Mouse (Mus musculus) ovary, postnatal 14 days (tissue): Measurements from ENCODE around the gene Cav3.
A peak's percentile ranks its signal among the peaks of the same experiment; 100 is the strongest.

Experiments
- DNase-seq: peaks from one replicate; pipeline ENCODE4 v3.0.0; 2022; ENCODE audit warnings: low spot score

Gene Cav3

DNA sequence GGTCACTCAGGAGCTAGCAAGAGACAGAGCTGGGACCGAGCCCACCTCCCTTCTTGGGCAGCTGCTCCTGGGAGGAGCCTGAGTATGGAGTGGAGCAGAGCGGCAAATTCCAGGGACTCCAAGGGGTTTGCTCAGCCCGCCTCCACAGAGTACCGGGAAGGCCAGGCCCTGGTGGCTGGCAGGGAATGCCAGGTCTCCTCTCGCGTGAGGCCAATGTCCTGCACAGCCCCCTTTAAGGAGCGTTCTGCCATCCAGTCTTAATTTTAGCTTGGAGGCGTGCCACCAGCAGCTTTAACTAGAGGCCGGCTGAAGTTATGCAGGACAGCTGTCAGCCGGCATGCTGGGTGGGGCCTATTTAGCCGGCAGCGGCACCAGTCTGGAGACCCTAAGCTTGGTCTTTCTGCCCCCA is at the start of gene Cav3:
Cav3 (plus strand) TSS at position 165 of the 409 bp plus-strand sequence.
- DNase-seq: no peak

DNA sequence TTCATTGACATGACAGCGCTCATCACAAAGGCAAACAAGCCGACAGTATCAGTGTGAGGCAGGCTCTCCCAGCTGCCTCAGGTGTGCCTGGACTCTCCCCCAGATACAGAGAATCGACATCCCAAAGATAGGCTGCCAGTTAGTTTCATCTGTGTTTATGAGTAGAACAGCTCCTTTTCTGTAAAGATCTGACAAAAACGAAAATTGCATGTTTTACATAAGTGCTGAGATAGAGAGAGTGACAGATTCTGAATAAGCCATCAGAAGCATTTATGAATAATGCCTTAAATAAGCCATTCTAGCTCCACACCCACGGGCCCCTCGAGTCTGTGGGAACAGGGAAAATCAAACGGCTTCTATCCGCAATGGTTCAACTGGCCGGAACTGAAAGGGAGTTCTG is 40.0 kb upstream of the Cav3 start:
- DNase-seq: no peak

DNA sequence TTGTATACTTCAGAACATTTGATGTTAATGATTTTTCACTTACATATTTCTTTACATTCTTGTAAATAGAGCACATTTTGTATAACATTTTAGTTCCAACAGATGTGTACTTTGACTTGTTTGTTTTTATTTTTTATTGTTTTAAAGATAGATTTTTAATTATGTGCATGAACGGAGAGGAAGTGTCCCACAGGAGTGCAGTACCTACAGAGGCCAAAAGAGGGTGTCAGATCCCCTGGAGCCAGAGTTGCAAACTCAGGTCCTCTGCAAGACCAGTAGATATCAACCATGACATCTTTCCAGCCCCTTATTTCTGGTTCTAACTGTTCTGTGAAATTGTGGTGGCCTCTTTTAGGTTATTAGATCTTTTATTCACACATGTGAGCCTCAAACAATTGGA is 38.4 kb upstream of the Cav3 start:
- DNase-seq: no peak

DNA sequence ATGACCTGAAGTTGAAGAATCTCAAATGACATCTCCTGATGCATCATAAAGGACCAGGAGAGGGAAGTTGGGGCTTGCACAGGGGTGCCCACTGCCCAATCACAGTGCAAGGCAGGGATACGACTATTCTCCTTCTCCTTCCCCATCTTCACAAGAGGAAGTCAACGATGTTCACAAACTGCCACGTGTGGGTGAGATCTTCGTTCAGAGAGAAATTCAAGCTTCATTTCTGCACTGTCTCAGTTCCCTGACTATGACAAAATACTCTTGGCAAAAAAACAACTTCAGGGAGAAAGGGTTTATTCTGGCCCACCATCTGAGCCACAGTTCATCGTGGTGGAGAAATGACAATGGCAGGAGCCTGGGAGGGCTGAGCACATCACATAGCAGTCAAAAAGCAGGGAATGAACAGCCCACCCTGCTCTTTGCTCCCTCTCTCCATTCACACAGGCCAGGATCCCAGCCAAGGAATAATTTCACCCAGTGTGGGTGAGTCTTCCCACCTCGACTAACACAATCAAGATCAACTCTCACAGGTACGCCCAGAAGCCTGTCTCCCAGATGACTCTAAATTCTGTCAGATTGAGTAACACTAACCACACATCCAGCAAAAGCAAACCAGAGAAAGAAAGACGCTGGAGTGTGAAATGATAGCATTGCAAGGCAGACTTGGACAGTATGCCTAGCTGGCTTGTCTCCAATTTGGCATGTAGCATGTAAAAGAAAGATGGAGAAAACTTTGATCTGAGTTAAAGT is 35.4 kb upstream of the Cav3 start:
- DNase-seq: peak; percentile 9

DNA sequence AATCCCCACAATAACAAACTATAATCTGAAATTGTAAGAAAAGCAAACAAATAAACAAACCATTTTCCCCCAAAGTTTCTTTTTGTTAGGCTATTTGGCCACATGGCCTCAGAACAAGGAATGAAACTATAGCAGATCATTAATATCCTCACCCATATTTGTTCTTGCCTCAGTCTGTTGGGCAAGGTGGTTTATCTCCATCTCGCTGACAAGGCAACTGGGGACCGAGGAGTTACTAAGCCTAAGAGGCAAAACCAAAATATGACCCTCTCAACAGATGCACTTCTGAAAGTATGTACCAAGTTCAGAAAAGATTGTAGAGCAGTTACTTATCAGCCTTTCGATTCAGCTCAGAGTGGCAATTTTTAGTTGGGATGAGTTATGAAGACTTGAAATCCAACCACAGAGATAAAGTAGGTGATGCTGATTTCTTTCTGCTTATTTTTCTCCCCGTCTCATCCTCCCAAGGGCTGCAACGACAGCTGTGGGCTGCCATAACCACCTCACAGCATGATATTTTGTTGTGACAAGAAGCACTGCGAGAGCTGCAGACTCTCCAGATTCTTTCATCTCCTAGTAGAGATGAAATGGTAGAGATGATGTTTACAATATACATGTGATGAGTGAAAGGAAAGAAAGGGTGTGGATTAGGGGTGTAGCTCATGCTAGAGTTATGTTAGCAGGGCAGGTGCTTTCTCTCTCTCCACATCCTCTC is 33.1 kb upstream of the Cav3 start:
- DNase-seq: no peak

DNA sequence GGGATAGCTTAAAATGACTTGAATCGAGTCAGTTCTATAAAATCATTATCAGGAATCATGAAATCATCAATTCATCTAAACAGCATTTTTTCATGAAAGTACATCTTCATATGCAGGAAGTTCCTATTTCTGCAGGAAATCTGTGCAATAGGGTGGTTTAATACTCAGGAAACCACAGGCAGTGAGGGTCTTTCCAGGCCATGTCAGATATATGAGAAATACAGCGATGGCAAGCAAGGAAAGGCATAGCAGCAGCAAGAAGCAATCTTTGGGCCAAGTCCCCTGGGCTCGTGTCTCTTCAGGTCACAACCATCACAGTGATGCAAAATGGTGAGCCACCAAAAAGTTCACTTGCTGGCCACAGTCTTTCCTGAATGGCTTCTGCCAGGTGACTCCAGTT is 13.6 kb upstream of the Cav3 start:
- DNase-seq: no peak

DNA sequence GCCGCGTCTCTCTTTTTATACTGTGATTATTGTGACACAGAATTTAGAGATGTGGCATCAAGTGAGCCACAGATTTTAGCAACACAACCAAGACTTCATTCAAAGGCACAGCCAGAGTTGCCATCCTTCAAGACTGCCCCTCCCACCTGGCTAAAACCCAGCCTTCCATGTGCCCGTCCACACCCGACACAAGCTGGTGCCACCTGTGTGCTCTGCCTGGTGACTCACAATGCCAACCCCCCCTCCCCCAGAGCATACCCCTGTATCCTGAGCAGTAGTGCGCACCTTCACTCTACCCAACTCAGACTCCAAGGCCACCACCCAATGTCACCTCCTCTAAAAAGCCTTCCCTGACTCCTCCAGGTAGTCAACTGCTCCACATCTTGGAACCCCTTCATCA is 2.2 kb downstream of the Cav3 start:
- DNase-seq: no peak

DNA sequence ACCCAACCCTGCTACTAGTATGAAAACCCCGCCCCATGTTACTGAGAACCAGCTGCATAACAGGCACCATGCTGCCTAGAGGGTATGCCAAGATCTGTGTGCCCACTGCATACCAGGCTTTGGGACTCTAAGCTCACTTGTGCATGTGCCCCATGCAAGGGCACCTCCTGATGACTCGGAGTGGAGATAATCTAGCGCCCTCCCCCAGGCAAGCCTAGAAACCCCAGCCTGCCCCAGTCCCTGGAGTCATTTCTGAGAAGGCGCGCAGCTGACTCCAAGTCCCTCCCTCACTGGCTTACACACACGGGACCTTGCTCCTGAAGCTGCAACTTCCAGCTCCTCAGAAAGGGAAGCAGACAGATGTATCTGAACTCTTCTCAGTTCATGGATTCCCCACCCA is 4.0 kb downstream of the Cav3 start:
- DNase-seq: no peak

DNA sequence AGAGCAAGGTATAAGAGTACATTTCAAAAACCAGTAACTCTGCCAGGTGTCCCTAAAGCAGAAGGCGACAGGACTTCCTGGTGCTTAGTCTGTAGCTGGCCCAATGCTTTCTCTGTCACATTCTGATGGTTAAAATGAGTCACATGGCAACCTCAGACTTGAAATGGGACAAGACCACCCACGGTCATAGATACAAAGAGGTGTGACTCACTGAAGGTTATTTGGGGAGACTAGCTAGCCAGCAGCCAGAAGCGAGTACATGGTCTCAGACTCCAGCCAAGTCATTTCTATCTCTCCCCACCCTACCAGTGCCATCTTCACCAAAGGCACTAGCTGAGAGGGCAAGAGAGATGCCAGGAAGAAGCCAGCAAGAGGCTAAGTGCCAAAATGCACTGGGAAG is 6.1 kb downstream of the Cav3 start:
- no peak for DNase-seq

DNA sequence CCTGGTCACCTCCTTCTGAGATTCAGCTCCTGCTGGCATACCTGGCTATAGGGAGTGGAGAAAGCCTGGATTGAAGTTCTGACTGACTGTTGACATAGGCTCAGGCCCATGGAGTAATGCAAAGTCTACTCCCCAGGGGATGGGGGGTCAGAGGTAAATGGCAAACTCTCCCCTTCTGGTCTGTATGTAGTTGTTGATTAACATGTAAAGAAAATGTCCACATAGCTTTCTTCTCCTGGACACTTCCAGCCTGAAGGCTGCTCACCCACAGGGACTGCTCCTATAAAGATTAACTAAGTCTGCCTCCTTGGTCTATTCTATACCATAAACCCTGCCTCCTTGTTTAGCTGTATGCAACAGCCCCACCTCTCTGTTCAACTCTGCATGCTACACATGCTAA is 6.7 kb downstream of the Cav3 start:
- DNase-seq: no peak

DNA sequence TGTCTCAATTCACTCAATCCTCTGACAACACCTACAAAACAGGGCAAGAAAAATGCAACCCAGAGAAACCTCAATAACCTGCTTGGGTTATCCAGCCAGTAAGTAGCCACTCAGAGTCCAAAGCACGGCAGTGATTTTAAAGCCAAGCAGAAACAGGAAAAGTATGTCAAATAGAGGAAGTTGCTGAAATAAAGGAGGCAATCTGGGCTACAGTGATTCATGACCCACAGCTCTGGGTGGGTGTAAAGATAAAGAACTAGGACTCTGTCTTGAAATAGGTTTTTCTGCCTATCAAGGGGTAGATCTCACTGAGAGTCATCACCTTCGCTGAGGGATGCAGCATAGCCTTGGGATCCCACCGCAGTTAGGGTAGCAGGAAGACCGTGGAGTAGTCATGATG is 12.3 kb downstream of the Cav3 start:
- no peak for DNase-seq

DNA sequence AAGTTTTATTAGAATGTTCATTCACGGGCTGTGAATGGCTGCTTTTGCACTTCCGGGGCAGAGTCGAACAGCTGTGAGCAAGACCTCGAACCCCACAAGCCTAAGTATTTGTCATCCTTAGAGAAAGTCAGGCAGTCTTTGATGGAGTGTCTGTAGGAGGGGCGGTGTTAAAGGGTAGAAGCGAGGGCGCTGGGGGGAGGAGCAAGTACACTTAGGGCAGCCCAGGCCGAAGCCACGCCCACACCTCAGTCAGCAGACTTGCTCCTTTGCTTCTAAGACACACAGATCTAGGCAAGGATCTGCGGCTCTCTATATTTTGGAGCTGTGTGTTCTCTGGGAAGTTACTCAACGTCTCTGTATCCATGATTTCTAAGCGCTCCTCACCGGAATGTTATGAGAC is 20.6 kb downstream of the Cav3 start:
- DNase-seq: no peak

DNA sequence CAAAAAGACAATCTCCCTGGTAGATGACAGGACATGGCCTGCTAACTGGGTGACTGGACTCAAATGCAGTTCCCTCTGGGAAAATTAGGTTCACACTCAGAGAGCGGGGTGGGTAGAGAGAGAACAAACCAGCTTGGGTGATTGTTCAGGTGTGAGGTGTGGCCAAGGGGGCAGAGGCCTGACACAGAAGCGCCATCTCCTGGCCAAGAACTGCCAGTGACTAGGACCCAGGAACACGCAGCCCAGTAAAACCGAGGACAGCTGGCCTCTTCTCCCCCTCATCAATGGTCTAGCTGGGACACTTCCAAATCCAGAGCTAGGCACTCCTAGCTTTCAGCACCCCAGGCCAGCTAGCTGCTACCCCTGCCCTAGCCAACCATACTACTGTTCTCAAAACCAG is 25.0 kb downstream of the Cav3 start:
- no peak for DNase-seq

DNA sequence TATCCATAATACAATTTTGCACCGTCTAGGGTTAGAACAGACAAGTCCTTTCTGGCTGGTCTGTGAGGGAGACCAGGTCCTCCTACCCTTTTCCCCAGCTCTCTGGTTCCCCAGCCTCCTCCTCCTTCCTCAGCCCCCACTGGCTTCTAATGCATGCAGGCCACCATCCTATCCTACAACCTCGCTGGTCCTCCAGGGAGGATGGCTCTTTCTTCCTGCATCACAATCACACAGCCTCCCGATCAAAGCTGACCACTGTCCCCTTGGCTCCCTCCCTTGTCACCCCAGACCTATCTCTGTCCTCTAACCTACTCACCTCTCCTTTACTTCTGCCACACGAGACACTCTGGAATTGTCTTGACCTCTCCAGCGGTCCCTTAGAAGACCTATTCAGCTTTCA is 28.7 kb downstream of the Cav3 start:
- DNase-seq: no peak

DNA sequence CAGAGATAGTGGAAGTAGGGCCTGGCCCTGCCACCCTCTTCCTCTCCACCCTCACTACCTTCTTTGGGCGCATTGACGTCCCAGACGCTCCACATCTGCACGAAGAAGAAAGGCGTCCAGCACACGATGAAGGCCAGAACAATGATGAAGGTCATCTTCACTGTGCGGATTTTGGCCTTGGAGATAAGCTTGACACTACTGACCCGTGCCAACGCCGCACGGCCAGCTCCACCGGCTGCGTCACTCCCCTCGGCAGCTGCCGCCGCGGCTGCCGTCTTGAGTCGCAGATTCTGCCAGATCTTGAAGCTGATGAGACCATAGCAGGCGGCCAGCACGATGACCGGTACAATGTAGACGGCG is 29.5 kb downstream of the Cav3 start:
- DNase-seq: no peak

DNA sequence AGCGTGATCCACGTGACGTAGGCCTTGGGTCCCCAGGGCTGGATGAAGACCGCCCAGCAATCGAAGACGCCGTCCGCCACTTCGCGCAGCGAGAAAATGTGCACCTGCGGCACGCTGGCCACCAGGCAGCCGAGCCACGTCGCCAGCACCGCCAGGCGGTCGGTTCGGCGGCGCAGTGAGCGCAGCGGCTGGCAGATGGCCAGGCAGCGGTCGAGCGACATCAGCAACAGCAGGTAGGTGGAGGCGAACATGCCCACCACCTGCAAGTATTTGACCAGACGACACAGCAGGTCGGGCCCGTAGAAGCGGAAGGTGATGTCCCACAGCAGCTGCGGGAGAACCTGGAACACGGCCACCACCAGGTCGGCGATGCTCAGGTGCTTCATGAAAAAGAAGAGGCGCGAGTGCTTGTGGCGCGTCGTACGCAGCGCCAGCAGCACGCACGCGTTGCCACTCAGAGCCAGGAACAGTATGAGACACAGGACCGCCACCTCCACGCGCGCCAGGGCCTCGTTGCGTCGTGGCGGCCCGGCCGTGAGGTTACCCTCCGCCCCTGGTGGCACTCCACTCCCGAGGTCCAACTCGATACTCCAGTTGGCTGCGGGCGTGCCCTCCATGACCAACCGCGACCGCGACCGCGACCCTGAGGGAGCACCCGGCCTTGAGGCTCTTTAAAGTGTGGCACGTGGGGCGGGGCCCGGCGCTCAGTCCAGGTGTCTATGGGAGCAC is 30.0 kb downstream of the Cav3 start:
- DNase-seq: no peak

DNA sequence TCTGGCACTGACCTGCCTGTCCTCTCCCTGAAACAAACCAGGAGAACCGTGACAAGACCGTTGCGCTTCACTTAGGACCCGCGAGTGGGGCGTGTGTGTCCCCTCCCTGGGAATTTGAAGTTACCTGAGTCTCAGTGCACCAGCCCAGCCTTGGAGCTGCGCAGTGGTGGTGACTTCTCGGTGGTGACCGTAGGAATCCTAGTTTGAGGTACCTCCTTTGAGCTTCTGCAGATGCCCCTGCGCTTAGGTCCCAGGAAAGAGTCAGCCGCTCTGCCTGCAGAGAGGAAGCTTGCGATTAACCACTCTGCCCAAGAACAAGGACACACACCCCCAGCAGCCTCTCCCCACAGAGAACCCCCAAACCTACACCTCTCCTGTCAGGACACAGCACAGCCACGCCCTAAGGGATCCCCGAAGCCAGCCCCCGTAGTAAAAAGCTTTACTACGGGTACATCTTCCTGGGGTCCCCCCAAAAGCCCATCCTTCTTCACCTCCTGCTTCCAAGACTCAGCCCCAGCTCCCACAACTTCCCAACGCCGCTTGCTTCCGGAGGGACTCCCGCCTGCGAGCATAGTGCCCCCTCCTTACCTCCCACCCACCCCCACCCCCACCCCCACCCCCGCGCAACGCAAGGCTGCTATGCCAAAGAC is 30.7 kb downstream of the Cav3 start, which contains the start of gene Oxtr:
Oxtr (minus strand) TSS at position 34 of the 650 bp plus-strand sequence.
- DNase-seq: no peak

DNA sequence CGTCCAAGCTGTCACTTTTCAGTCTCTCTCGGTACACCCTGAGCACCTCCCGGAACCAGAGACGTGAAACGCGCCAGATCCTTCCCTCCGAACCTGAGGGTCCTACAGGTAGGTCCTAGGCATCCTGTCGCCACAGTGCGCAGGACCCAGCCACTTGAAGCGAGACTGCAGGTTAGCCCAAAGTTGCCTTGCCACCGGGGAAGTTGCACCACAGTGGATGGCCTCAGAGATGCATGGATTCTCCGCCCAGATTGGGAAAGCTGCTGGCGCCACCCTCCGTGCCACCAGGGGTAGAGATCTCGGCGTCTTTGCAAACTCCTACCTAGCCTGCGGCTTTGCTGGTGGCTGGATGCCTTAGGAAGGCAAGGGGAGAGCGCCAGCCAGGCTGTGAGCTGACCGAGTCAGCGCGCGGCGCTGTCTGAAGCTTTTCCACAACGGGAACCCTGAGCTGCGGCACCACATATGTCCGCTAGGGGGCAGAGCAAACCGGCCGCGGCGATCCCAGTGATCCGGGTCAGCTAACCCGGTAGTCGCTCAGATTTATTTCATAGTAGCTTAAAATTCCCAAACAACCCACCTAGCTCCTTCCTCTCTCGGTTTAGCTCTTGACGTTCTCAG is 31.4 kb downstream of the Cav3 start:
- peak; percentile 87 for DNase-seq

DNA sequence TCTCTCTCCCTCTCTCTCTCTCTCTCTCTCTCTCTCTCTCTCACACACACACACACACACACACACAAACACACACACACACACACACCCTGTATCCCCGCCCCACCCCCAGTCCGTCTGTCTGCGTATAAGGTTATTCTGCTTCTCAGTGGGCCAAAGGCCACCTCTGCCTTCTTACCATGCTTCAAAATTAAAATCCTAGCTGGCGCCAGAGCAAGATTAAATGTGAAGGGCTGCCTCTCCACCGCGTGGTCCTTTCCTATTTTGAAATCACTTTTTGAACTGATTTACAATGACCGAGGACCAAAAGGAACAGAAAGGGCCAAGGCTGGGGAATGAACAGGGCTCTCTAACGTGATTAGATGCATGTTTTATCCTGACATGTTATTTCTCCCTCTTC is 32.2 kb downstream of the Cav3 start:
- DNase-seq: no peak

DNA sequence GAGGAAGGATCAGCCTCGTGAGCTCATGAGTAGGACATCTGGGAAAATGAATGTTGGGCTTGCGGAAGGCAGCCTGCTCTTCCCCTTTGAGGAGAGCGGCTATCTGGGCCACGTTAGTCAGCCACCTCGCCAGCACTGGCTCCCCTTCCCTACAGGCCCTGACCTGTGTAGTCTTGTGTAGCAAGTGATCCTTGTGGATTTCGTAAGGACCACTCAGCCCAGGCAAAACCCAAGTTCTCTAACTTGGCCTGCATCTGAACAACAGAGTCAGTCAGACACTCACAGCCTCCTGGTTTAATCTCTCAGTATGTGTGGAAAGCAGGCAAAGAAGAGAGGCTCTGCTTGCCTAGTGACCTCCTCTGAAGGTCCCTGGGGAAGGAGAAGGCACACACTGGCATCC is 33.4 kb downstream of the Cav3 start:
- no peak for DNase-seq

DNA sequence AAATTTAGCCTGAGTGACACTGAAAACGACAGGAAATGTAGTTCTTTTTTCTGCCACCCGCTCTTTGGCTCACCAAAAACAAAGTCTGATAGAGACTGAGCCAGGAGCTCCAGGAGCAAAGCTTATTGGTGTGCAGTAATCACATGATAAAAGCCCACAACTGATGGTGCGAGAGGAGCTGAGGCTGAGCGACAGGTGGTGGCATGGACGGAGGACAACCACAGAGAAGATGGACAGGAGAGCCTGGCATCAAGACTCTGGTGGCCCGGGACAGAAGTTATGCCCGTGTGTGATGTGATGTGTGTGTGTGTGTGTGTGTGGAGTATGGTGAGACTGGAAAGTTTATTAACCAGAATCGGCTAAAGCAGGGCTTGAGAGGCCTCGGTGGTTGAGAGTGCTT is 34.1 kb downstream of the Cav3 start:
- no peak for DNase-seq

DNA sequence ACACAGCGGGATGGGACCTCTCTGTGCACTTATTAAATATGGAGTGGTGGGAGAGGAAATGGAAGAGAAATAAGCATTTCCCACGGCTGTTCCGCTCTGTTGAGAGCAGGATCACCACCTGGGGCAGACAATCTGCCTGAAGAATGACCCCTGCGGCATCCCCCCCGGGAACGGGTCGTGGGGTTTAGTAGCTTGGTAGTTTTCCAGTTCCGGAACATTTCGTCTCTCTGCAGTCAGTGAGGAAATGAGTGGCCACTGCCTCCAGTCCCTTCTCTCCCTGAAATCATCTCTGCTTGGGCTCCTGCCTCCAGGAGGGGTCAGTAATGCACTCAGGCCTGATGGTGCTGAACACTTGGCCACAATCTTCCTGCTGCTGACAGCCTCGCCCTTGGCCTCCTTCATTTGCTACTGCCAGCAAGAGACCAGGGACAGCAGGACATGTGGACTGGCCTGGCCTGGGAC is 35.3 kb downstream of the Cav3 start:
- DNase-seq: no peak
